Mouse (Mus musculus): ENCODE measurements at regions not wholly inside any gene's neighbourhood (a gene's known extent, or its start where the extent isn't known, plus 50 kb on each side); places are given as distances from the start of the nearest gene placed in this dataset.

- DNase-seq: no peak
Measured at GRCm38 (mm10) chr17:54214804-54215203, 84.0 kb downstream of the Slc5a7 start.

- no peak for DNase-seq
Measured at GRCm38 (mm10) chr17:54201710-54202109, 97.1 kb downstream of the Slc5a7 start.

- DNase-seq: no peak
Measured at GRCm38 (mm10) chr17:54192231-54192573, 106.6 kb downstream of the Slc5a7 start.

GRCm38 (mm10) chr17:54191526-54192230, 107.2 kb downstream of the Slc5a7 start:
- DNase-seq: no peak

- DNase-seq: no peak
Measured at GRCm38 (mm10) chr17:54188997-54189553, 109.8 kb downstream of the Slc5a7 start.

GRCm38 (mm10) chr17:54182073-54182472, 116.8 kb downstream of the Slc5a7 start:
- no peak for DNase-seq

- DNase-seq: no peak
Measured at GRCm38 (mm10) chr17:54180563-54180962, 118.3 kb downstream of the Slc5a7 start.

- DNase-seq: no peak
Measured at GRCm38 (mm10) chr17:54170762-54171161, 128.1 kb downstream of the Slc5a7 start.

GRCm38 (mm10) chr17:54168039-54168438, 130.8 kb downstream of the Slc5a7 start:
- no peak for DNase-seq

- no peak for DNase-seq
Measured at GRCm38 (mm10) chr17:54162383-54162782, 136.5 kb downstream of the Slc5a7 start.

- peak; percentile 1 for DNase-seq
Measured at GRCm38 (mm10) chr17:54158753-54159152, 140.1 kb downstream of the Slc5a7 start.

GRCm38 (mm10) chr17:54158330-54158729, 140.5 kb downstream of the Slc5a7 start:
- no peak for DNase-seq

- no peak for DNase-seq
Measured at GRCm38 (mm10) chr17:54155801-54156200, 143.0 kb downstream of the Slc5a7 start.

GRCm38 (mm10) chr17:54154536-54154935, 144.3 kb downstream of the Slc5a7 start:
- no peak for DNase-seq

Data from right cerebral cortex, adult 18-20 months (tissue).